Mouse (Mus musculus): ENCODE measurements around the gene Chd9.

Gene Chd9

DNA sequence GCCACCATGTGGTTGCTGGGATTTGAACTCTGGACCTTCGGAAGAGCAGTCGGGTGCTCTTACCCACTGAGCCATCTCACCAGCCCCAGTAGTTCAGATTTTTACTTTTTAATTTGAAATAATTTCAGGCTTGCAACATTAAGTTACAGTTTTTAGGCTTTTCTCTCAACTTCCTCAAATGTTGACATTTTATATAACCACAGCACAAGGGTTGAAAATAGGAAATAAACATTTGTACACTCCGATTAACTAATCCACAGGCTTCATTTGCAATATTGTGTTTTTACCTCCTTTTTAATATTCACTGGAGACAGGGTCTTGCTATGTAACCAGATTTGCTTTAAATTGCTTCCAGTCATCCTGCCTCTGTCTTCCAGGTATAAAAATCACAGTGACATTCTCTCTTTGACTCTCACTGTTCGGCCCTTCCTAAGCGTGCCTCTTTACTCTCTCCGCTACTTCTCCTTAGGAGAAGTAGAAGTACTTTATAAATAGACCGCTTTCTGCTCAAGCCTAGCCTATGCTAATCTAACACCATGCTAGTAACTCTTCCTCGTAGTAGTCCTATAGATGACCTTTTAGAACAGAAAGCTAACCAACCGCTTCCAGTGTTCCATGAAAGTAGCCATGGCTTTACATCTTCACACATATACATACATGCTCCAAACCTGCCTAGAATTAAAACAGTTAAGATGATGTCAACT, 137.5 kb downstream of the Chd9 start:
- DNase-seq (ENCODE audit: low read depth, low spot score) = no peak

DNA sequence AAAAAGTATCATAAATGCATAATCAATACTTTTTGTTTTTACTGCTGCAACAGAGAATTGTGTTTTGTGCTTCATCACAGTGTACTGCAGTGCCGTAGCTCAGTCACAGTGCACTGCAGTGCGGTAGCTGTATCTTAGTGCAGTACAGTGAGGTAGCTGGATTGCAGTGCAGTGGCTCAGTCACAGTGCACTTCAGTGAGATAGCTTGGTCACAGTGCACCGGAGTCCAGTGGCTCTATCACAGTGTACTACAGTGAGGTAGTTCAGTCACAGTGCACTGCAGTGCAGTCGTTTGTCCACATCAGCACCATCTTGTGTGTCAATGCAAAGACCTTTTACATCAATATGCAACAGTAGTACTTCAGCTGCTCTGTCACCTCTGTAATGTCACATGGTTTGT, 140.2 kb downstream of the Chd9 start:
- DNase-seq (ENCODE audit: low read depth, low spot score) = no peak

DNA sequence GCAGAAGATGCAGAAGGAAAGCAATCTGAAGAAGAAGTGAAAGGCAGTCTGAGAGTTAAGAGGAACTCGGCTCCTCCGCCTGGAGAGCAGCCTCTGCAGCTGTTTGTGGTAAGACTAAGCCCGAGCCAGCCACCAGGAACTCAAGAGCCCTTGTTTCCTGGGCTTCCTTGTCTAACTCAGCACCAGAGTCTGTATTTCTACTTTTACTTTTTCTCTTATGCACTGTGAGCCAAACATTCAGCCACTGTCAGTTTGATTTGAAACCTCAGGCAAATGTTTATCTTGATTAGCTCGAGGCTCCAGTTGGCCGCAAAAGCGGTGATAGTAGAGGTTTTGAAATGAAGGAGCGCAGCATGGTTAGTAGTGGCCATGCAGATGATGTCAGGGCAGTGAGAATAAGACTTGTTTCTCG, 148.8 kb downstream of the Chd9 start:
- DNase-seq (ENCODE audit: low read depth, low spot score) = peak; percentile 35

DNA sequence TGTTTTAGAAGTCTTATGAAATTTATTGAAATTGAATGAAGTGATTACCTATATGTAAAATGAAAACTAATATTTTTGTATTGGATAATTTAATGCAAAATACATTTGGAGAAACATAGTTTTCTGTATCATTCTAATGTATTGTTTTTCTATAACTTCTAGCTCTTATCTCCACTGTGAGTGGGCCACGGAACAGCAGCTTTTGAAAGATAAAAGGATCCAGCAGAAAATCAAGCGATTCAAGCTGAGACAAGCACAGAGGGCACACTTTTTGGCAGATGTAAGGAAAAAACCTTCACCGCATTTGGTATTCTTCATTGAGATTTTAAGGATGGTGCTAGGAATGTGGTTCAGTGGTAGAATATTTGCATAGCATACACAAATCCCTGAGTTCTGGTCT, 150.6 kb downstream of the Chd9 start:
- DNase-seq (ENCODE audit: low read depth, low spot score) = no peak

DNA sequence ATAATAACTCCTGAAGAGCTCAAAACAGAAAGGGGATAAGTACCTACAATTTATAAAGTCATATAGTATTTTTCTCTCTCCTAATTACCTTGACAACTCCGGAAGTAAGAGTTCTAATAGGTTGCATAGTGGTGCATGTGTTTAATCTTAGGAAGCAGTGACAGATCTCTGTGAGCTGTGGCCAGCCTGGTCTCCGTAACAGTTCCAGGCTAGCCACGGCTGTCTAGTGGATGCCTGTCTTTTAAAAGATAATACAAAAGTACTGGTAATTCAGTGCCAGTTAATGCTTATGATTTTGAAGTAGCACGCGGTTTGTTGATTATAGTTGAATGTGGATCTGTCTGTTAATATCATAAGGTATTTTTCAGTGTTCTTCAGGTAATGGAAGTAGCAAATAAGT, 151.1 kb downstream of the Chd9 start:
- DNase-seq (ENCODE audit: low read depth, low spot score) = no peak

DNA sequence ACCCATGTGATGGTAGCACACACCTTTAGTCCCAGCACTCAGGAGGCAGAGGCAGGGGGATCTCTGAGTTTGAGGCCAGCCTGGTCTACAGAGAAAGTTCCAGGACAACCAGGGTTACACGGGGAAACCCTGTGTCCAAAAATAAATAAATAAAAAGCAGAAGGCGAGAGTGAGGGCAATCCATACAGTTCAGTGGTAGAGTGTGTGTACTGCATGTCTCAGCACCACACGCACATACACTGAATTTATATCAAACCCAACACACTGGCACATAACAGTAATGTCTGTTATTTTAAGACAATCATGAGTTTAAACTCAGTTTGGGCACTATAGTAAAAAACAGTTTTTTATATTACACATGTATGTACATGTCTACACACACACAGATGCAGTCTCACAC, 153.9 kb downstream of the Chd9 start:
- no peak for DNase-seq (ENCODE audit: low read depth, low spot score)

DNA sequence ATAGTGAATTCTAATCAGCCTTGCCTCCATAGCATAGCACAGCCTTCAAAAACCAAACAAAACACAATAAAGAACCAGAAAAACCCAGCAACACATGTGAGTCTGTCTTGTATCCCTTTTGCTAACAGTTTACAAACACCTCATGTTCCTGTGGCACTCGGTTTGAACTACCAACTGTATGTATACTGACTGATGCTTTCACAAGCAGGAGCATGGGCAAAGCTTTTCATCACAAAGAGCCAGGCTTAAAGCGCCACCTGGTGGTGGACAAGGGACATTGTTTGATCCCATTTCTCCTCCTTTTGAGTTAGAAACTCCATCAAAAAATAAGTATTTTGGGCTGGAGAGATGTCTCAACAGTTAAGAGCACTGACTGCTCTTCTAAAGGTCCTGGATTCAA, 191.6 kb downstream of the Chd9 start:
- DNase-seq (ENCODE audit: low read depth, low spot score) = peak; percentile 42

DNA sequence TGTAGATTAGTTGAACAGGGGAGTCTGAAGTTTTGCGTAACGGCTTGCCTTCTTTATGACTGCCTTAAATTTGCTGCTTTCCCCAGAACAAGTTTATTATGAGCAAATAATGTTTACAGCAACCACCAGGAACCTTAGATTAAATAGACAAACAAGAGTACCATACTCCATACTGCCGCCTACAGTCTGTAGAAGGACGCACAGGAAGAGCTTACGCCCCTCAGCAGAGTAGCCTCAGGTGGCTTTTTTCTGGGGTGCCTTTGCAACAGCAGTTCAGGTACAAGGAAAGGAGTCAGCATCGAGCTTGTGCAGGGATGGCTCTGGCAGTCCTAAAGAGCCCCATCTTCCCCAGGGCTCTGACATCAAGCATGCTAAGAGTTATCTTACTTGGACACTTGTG, 206.3 kb downstream of the Chd9 start:
- DNase-seq (ENCODE audit: low read depth, low spot score) = no peak

DNA sequence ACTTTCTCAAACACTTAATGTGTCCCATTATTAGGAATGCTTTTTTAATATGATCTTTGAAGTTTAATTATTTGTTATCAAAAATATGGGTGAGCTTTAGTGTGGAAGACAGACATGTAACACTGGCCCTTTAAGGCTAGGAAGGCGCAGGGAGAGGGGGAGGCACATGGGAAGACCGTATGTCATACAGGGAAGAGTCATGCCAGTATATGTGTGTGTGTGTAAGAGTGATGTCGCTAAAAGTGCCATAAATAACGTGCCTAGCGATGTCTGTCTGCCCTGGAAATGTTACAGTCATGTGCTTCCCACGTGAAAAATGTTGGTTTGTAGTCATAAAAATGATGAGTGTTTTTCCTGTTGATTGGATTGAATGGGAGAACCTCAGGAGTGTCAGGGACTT, 208.8 kb downstream of the Chd9 start:
- DNase-seq (ENCODE audit: low read depth, low spot score) = no peak

DNA sequence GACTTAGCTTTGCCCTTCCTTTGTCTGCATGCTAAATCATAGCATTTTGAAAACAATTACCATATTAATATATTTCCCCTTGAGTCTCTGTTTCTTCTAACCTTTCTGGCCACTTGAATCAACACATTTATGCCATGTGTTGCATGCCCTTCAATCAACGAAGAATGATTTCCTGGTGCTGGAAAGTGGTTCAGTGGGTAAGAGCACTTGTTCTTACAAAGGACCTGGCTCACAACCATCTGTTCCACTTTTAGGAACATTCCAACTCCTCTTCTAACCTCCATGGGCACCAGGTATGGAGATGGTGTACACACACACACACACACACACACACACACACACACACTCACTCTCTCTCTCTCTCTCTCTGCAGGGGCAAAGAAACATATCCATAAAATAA, 210.5 kb downstream of the Chd9 start:
- DNase-seq (ENCODE audit: low read depth, low spot score) = no peak

DNA sequence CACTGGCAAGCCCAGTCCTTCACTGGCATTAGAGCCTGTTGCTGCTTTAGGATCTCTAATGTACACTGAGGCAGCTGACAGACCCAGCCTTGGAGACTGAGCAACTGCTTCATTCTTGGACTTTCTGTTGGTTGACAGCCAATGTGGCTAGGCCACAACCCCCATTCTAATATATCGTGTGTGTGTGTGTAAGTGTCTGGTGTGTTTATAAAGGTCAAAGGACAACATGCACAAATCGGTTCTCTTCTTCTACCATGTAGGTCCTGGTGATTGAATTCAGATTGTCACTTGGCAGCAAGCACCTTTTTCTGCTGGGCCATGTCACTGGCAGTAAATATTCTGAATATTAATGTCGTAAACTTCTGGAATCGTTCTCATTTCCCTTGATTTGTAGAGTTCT, 218.2 kb downstream of the Chd9 start:
- DNase-seq (ENCODE audit: low read depth, low spot score) = no peak

DNA sequence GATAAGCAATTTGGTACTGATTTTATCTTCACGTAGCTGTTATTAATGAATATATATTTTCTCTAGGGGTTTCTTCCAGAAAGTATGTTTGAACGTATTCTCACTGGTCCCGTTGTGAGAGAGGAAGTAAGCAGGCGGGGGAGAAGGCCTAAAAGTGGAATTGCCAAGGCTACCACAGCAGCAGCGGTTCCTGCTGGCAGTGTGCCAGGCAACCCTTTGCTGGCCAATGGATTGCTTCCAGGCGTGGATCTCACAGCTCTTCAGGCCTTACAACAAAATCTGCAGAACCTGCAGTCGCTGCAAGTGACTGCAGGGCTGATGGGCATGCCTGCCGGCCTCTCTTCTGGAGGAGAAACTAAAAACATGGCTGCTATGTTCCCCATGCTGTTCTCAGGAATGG, 222.9 kb downstream of the Chd9 start:
- DNase-seq (ENCODE audit: low read depth, low spot score) = peak; percentile 38

DNA sequence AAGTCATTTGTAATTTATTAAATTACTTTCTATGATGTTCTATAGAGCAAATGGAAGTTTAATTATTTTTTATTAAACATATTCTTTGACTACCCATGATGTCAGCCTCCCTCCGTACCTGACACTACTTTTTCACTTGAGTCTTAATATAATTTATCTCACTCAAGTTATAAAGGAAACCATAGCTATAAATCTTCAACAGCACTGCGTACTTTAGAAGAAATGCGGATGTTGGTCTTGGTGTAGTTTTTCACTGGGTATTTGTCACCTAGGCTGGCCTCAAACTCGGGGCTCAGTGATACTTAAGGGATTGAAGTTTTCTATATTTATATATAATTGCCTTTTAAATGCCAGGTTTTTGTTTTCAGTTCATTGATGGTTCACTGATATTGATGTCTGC, 226.3 kb downstream of the Chd9 start:
- DNase-seq (ENCODE audit: low read depth, low spot score) = no peak

DNA sequence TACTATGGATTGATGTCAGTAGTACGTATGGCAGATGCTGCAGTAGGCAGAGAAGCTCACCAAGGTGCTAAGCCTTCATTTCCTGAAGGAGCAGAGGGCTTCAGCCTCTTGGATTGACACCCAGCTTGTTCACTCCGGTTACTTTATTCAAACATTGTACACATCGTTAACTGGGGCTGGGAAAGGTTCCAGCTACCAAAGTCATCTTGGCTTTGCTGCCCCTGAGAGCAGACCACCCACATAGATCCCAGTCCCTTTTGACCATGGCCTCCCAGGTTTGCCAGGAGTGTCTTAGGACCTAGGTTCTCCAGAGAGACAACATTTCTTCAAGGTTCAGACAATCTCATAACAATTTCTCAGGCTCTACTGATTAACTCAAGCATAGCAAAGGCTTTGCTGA, 228.7 kb downstream of the Chd9 start:
- no peak for DNase-seq (ENCODE audit: low read depth, low spot score)

DNA sequence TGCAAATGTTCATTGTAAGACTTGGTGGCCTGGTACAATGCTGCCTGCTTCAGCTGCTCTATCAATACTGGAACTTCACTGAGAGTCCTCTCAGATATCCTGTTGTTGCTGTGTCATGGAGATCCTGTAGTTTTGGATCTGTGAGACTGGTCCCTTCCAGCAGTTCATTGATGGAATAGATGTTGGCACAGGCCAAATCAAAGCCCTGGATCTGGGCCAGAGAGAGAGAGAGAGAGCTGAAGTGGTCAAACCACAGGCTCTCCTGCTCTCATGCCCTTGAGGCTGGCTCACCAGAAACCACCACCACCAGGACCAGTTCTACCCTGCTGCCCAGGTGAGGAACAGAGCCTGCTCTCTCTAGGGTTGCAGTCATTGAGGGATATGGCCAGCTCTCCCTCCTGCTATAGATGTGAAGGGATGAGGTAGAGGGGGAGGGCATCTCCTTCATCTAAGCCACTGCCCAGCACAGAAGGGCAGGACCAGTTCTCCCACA, 231.0 kb downstream of the Chd9 start:
- no peak for DNase-seq (ENCODE audit: low read depth, low spot score)

DNA sequence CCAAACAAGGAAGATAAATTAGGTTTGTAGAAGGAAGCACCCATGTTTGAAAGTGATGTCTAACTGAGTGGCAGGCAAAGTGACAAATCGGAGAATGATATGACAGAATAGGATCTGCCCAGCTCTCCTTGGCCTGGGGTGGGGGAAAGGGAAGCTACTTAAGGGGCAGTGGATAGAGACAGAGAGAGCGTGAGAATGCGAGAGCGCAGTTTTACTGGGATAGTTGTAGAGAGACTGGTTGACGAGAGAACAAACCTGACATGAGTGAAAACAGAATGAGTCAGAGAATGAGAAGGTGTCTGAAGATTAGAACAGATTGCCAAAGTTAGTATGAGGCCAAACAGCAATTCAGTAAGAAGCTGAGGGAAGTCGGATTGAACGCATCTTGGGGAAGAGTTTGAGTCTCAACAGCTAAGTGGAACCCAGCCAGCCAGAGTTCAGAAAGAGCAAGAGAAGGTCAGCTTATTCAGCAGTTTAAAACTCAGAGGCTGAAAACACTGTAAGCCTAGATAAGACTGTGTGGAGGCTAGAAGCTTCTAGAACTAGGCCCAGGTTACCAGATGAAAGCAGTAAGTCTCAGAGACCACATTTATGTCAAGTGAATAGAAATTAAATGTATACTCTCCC, 231.8 kb downstream of the Chd9 start:
- DNase-seq (ENCODE audit: low read depth, low spot score) = no peak

DNA sequence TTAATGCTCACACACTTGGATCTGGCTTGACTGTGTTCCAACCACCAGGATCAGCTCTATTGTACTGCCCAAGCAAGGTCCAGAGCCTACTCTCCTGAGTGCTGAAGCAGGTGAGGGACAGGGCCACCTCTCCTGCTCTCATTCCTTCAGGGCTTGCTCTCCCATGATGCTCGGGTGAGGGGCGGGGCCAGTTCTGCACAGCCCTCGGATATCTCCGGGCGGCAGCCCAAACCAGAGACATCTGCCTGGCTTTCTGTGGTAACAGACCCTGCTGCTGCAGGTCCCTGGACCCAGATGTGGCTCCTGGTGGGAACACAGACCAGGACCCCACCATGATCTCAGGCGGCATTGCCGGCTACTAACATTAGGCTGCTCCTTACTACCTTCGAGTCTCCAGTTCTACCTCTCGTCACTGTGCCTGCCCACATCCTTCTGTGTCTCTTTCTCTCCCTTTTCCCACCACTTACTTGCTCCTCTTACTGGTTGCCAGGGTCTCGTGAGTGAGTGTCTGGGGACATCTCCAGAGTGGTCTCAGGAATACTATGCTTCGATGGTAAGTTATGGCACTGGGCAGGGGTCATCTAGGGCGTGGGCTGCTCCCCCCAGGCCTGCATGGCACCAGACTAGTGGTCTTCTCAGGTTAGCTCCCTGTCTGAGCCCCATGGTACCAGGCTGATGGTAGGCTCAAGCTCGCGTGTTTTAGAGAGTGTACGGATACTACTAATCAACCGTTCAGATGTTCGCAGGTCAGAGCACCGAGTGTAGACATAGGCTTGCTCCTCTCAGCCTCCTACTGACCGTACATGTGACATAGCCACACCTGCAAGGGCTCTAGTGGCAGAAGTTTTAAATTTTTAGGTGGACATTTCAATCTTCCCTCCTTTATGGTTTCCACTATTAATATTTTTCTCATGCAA, 232.7 kb downstream of the Chd9 start:
- DNase-seq (ENCODE audit: low read depth, low spot score) = no peak

DNA sequence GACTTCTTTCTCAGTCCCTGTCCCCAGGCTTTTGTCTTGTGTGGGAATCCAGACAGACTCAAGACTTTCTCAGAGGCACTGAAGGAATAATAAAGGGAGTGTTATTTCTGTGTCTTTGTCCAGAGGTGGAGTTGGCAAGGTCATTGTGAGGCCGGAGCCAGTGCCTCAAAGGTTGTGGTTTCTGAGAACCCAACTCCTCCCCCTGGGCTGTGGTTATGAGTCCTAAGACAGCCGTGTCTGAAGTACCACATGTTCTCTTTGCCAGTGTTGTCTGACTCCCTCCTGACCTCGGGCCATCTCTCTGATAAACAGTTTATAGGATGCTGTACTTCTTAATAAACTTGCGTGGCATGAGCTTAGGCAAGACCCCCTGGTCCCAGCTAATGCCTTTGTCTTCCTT, 237.0 kb downstream of the Chd9 start:
- no peak for DNase-seq (ENCODE audit: low read depth, low spot score)

DNA sequence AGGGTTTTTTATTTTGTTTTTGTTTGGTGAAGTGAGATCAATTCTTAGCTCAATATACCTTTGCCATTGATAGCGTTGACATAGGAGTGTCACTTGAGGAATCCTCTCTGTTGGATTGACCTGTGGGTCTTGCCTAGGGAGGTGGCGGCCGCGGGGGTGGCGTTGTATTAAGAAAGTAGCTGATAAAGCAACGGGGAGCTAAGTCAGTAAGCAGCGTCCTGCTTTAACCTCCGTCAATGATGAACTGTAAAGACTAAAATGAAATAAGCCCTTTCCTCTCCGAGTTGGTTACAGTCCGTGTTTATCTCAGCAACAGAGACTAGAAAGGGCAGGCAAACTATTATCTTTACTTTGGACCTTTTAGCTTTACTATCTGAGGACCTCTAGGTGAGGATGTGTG, 241.3 kb downstream of the Chd9 start:
- no peak for DNase-seq (ENCODE audit: low read depth, low spot score)

DNA sequence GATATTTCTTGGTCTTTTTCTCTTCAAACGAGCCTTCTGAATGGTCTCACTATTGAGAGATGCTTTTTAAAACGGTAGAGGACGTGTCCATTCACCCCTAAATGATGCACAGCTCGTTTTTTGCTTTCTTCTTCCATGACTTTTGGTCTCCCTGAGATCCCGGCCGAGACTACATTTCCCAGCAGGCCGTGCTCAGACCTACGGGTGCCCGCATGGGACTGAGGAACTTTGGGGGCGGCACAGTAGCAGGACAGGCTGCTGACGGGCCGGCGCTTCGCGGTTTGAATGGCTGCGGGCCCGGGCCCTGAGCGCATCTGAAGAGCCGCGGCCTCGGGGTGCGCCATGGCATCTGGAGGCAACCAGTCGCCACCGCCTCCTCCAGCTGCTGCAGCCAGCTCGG, 241.7 kb downstream of the Chd9 start, which contains the start of gene Rbl2:
Gene Rbl2 (plus strand): TSS at position 224 of the 400 bp plus-strand sequence.
- DNase-seq (ENCODE audit: low read depth, low spot score) = peak; percentile 94

DNA sequence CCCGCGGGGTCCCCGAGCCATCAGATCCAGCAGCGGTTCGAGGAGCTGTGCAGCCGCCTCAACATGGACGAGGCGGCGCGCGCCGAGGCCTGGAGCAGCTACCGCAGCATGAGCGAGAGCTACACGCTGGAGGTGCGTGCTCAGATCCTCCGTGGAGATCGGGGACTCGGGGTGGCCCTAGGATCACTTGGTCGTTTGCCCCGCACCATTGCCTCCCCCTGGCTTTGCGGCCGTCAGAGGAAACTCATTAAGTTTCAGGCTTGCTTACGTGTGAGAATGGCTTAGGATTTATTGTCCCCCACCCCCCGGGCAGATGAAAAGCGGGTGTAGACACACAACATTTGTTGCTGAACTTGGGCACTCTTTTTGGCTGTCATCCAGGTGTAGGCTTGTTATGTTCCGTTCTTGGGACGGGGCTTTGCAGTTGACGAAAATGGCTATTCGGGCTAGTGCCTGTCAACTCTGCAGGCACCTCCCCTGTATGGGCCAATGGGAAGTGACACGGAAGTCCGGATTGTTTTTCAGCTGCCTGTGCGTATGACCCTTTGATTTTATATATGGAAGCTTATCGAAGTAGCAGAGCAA, 242.2 kb downstream of the Chd9 start:
- DNase-seq (ENCODE audit: low read depth, low spot score) = peak; percentile 77
